Mouse (Mus musculus): ENCODE results near the gene Cyld.
"Not testable (repeated sequence)": the region's sequence is repeated elsewhere in the genome, so short reads cannot be mapped to it uniquely, and the experiment has no call there.

Cyld gene

GRCm38 (mm10) chr8:88696721-88697641 is at the start of gene Cyld:
Gene Cyld, plus strand, starts transcription at chr8:88697028.
- DNase-seq = peak; percentile 99

GRCm38 (mm10) chr8:88648322-88648721 is 48.5 kb upstream of the Cyld start:
- no peak for DNase-seq

GRCm38 (mm10) chr8:88650016-88650708 is 46.7 kb upstream of the Cyld start:
- no peak for DNase-seq

GRCm38 (mm10) chr8:88651122-88651521 is 45.7 kb upstream of the Cyld start:
- DNase-seq = not testable (repeated sequence)

- DNase-seq = no peak
Observed at GRCm38 (mm10) chr8:88655334-88655733, 41.5 kb upstream of the Cyld start.

GRCm38 (mm10) chr8:88659873-88660272 is 37.0 kb upstream of the Cyld start:
- no peak for DNase-seq

GRCm38 (mm10) chr8:88662401-88662821 is 34.4 kb upstream of the Cyld start:
- no peak for DNase-seq

- peak; percentile 90 for DNase-seq
Observed at GRCm38 (mm10) chr8:88664121-88664520, 32.7 kb upstream of the Cyld start.

GRCm38 (mm10) chr8:88664947-88665346 is 31.9 kb upstream of the Cyld start:
- DNase-seq = peak; percentile 28

- no peak for DNase-seq
Observed at GRCm38 (mm10) chr8:88666435-88666834, 30.4 kb upstream of the Cyld start.

GRCm38 (mm10) chr8:88668400-88669086 is 28.3 kb upstream of the Cyld start:
- no peak for DNase-seq

- DNase-seq = no peak
Observed at GRCm38 (mm10) chr8:88670782-88671181, 26.0 kb upstream of the Cyld start.

- no peak for DNase-seq
Observed at GRCm38 (mm10) chr8:88671575-88671974, 25.3 kb upstream of the Cyld start.

- no peak for DNase-seq
Observed at GRCm38 (mm10) chr8:88673859-88674258, 23.0 kb upstream of the Cyld start.

- DNase-seq = no peak
Observed at GRCm38 (mm10) chr8:88675372-88676165, 21.3 kb upstream of the Cyld start.

- DNase-seq = no peak
Observed at GRCm38 (mm10) chr8:88677071-88677470, 19.8 kb upstream of the Cyld start.

GRCm38 (mm10) chr8:88680566-88680965 is 16.3 kb upstream of the Cyld start:
- no peak for DNase-seq

GRCm38 (mm10) chr8:88681046-88681445 is 15.8 kb upstream of the Cyld start:
- DNase-seq = no peak

GRCm38 (mm10) chr8:88683656-88684289 is 13.1 kb upstream of the Cyld start:
- DNase-seq = no peak

- DNase-seq = no peak
Observed at GRCm38 (mm10) chr8:88686226-88686905, 10.5 kb upstream of the Cyld start.

GRCm38 (mm10) chr8:88686906-88687235 is 10.0 kb upstream of the Cyld start:
- DNase-seq = no peak

- peak; percentile 36 for DNase-seq
Observed at GRCm38 (mm10) chr8:88689151-88689550, 7.7 kb upstream of the Cyld start.
